Mouse (Mus musculus) G1E (cell line): ENCODE data around the gene Gm45623.

Experiments used
- CTCF ChIP-seq: IDR thresholded peaks from 2 replicates; pipeline ENCODE4 v1.5.1; 2012; ENCODE audit warnings: low read depth, low read length, inconsistent platforms, mixed read lengths
- GATA1 ChIP-seq: IDR thresholded peaks from 2 replicates; pipeline ENCODE4 v1.6.1; 2012; ENCODE audit warnings: borderline replicate concordance, low read length, inconsistent platforms, mixed read lengths
- GATA2 ChIP-seq: IDR thresholded peaks from 2 replicates; pipeline ENCODE4 v1.6.1; 2012; ENCODE audit warnings: low read depth, low read length, inconsistent platforms, borderline replicate concordance
- POLR2AphosphoS5 ChIP-seq: IDR thresholded peaks from 2 replicates; pipeline ENCODE4 v1.6.1; 2012; ENCODE audit warnings: low read depth, low read length, inconsistent platforms; ENCODE audit not compliant: insufficient replicate concordance
- TAL1 ChIP-seq: conservative IDR thresholded peaks from 2 replicates; pipeline ENCODE4 v1.6.1; 2012; ENCODE audit warnings: low read depth, low read length, inconsistent platforms, mixed read lengths

DNA sequence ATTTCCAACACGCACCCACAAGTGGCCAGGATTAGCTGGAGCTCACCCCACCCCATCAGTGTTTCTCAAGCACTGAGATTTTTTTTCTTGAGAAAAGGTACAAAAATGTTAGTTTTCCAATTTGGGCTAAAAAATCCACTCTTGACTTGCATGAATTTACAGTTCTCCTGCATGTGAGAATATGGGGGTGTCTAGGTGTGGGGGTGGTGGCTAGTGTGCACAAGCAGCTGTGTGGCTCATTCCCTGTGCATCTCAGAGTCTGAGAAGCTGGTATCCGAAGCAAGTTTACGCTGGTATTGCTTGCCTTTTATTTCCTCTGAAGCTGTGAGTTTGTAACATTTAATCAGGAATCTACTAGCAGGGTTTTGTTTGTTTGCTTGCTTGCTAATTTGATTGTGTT lies 37.1 kb upstream of the Gm45623 start:
- TF ChIP-seq CTCF (no peak), TAL1 (no peak), GATA1 (no peak), GATA2 (no peak), POLR2AphosphoS5 (no peak)
